Mouse (Mus musculus) heart, embryonic 14.5 days (tissue): Measurements from ENCODE around the gene Rnf4. TPM values are rescaled to one million over a fixed set of nuclear protein-coding genes. Genes with fewer than 3 reads are reported as not detected.

Experiments used
- ATAC-seq: fragments of 200-750 bp; cut with Nextera tagmentation; 2 replicates; pipeline ENCODE4 v1.8.0; 2017; ENCODE audit warnings: low read depth, moderate TSS enrichment; ENCODE audit not compliant: insufficient number of reproducible peaks, insufficient read depth, low FRiP score
- H3K27ac ChIP-seq, 2 experiments: fragments of 200-500 bp in 1 of 2; fragments of 300-500 bp in 1 of 2; sonication (generic) in 1 of 2; replicated peaks in 1 of 2; 2 replicates each; pipeline ENCODE4 v1.5.1; 2012 to 2014; ENCODE audit warnings: low read depth in 2 of 2, low read length in 2 of 2, control low read depth in 1 of 2, mild to moderate bottlenecking in 1 of 2, mixed read lengths in 1 of 2; ENCODE audit not compliant: control insufficient read depth in 1 of 2, insufficient read depth in 1 of 2
- H3K27me3 ChIP-seq: fragments of 300-500 bp; sonication (generic); 2 replicates; pipeline ENCODE4 v1.6.1; 2014; ENCODE audit warnings: mild to moderate bottlenecking, low read length, control low read depth; ENCODE audit not compliant: control insufficient read depth, insufficient read depth
- H3K36me3 ChIP-seq: fragments of 300-500 bp; sonication (generic); 2 replicates; pipeline ENCODE4 v1.6.1; 2014; ENCODE audit warnings: mild to moderate bottlenecking, control low read depth, low read length, mixed read lengths; ENCODE audit not compliant: control insufficient read depth, insufficient read depth
- H3K4me1 ChIP-seq, 2 experiments: fragments of 200-500 bp in 1 of 2; fragments of 300-500 bp in 1 of 2; sonication (generic) in 1 of 2; 2 replicates each; pipeline ENCODE4 v1.6.1; 2012 to 2014; ENCODE audit warnings: low read length in 2 of 2, control low read depth in 1 of 2, mixed read lengths in 1 of 2; ENCODE audit not compliant: control insufficient read depth in 2 of 2, insufficient read depth in 2 of 2
- H3K4me2 ChIP-seq: fragments of 300-500 bp; sonication (generic); 2 replicates; pipeline ENCODE4 v1.6.1; 2014; ENCODE audit warnings: mild to moderate bottlenecking, low read length
- H3K4me3 ChIP-seq, 2 experiments: fragments of 200-500 bp in 1 of 2; fragments of 300-500 bp in 1 of 2; sonication (generic) in 1 of 2; 2 replicates each; pipeline ENCODE4 v1.5.1; 2012 to 2014; ENCODE audit warnings: low read length in 2 of 2, mild to moderate bottlenecking in 2 of 2, control low read depth in 1 of 2, low read depth in 1 of 2, moderate library complexity in 1 of 2; ENCODE audit not compliant: control insufficient read depth in 1 of 2, insufficient read depth in 1 of 2
- H3K9ac ChIP-seq: fragments of 300-500 bp; sonication (generic); 2 replicates; pipeline ENCODE4 v1.6.1; 2014; ENCODE audit warnings: mild to moderate bottlenecking, low read length
- H3K9me3 ChIP-seq: fragments of 300-500 bp; sonication (generic); 2 replicates; pipeline ENCODE4 v1.6.1; 2016; ENCODE audit warnings: low read length, control low read depth; ENCODE audit not compliant: control insufficient read depth
- WGBS: fragments of 180-500 bp; shearing (Covaris S2); extraction: QIAGEN DNeasy Blood & Tissue Kit; methylation state at CpG from one replicate; pipeline ENCODE4 v1.1.7; 2014; 5-methylcytosine and 5-hydroxymethylcytosine counted together
- polyA plus RNA-seq: library from polyadenylated mRNA; unstranded; fragments of >200 nt; fragmentation: Nextera tagmentation; extraction: Ambion mirVana; gene quantifications from 2 replicates; pipeline ENCODE4 v1.2.1, GENCODE M21; 2014

The Rnf4 gene
- polyA plus RNA-seq, 1 experiment from 2014 or later: 116 TPM

GRCm38 (mm10) chr5:34325286-34325685, 10.8 kb upstream of the Rnf4 start:
- no peak overlapping the region for H3K4me2 ChIP-seq
- no peak overlapping the region for H3K27ac ChIP-seq
- H3K9ac ChIP-seq: no peak overlapping the region
- no peak for ATAC-seq
- peaks cover 8 to 11% of the 10 kb centered on the region in 2 experiments for H3K4me1 ChIP-seq
- H3K27me3 ChIP-seq: peaks cover 8% of the 10 kb centered on the region; the same call in 1 of the 2 replicates
- H3K36me3 ChIP-seq: no peaks in the 10 kb centered on the region
- H3K9me3 ChIP-seq: no peaks in the 10 kb centered on the region
- H3K4me3 ChIP-seq: no peak overlapping the region

- peak overlapping the region; percentile 65 for H3K4me2 ChIP-seq
- no peaks in the 10 kb centered on the region for H3K9me3 ChIP-seq
- ATAC-seq: no peak
- H3K4me1 ChIP-seq: peaks cover 8 to 11% of the 10 kb centered on the region in 2 experiments
- WGBS: 27% methylated on average over 4 of the region's 4 CpGs
- no peak overlapping the region for H3K4me3 ChIP-seq
- 0 out of 2 replicates have a peak overlapping the region, but pooled peaks have one; percentile 68 for H3K9ac ChIP-seq
- no peaks in the 10 kb centered on the region for H3K36me3 ChIP-seq
- peaks cover 8% of the 10 kb centered on the region; the same call in 1 of the 2 replicates for H3K27me3 ChIP-seq
- H3K27ac ChIP-seq: no peak overlapping the region
Observed at GRCm38 (mm10) chr5:34326249-34326691, 9.8 kb upstream of the Rnf4 start.

- Histone ChIP-seq H3K27ac (no peak overlapping the region), H3K36me3 (no peaks in the 10 kb centered on the region), H3K4me2 (peak overlapping the region; percentile 65), H3K4me1 (peaks cover 8 to 11% of the 10 kb centered on the region in 2 experiments), H3K4me3 (peak overlapping the region; percentile 34 to 35), H3K9me3 (no peaks in the 10 kb centered on the region), H3K9ac (peak overlapping the region; percentile 68), H3K27me3 (peaks cover 8% of the 10 kb centered on the region; the same call in 1 of the 2 replicates)
- no peak for ATAC-seq
- 10% methylated on average over 30 of the region's 31 CpGs for WGBS
Observed at GRCm38 (mm10) chr5:34326875-34327576, 9.1 kb upstream of the Rnf4 start.

GRCm38 (mm10) chr5:34330136-34330535, 6.0 kb upstream of the Rnf4 start:
- Histone ChIP-seq H3K9me3 (no peaks in the 10 kb centered on the region), H3K9ac (no peak overlapping the region), H3K4me2 (no peak overlapping the region), H3K27ac (no peak overlapping the region), H3K27me3 (peaks cover 8% of the 10 kb centered on the region; the same call in 1 of the 2 replicates), H3K4me1 (peaks cover 8 to 13% of the 10 kb centered on the region in 2 experiments), H3K36me3 (no peaks in the 10 kb centered on the region), H3K4me3 (no peak overlapping the region)
- ATAC-seq: no peak
- 81% methylated on average over 2 of the region's 2 CpGs for WGBS

GRCm38 (mm10) chr5:34334081-34334480, 2.0 kb upstream of the Rnf4 start:
- Histone ChIP-seq H3K4me1 (peaks cover 0 to 18% of the 10 kb centered on the region in 2 experiments; a peak in 3 of 4 replicates), H3K4me2 (no peak overlapping the region), H3K4me3 (no peak overlapping the region), H3K36me3 (peaks cover 5% of the 10 kb centered on the region), H3K27me3 (no peaks in the 10 kb centered on the region), H3K27ac (no peak overlapping the region), H3K9ac (no peak overlapping the region), H3K9me3 (no peaks in the 10 kb centered on the region)
- no peak for ATAC-seq
- 76% methylated on average over 1 of the region's 1 CpGs for WGBS

- peak; percentile 54 for ATAC-seq
- no peaks in the 10 kb centered on the region for H3K9me3 ChIP-seq
Observed at GRCm38 (mm10) chr5:34335539-34336096, 471 bp upstream of the Rnf4 start.

GRCm38 (mm10) chr5:34336775-34337450, 824 bp downstream of the Rnf4 start:
- Histone ChIP-seq H3K27ac (peak overlapping the region; percentile 81 to 96), H3K36me3 (peaks cover 5% of the 10 kb centered on the region), H3K9me3 (no peaks in the 10 kb centered on the region), H3K4me3 (peak overlapping the region; percentile 94 to 96), H3K4me2 (peak overlapping the region; percentile 84), H3K27me3 (no peaks in the 10 kb centered on the region), H3K4me1 (peaks cover 0 to 22% of the 10 kb centered on the region in 2 experiments; a peak in 3 of 4 replicates), H3K9ac (peak overlapping the region; percentile 93)
- under 1% methylated on average over 42 of the region's 42 CpGs for WGBS
- ATAC-seq: no peak

More at GRCm38 (mm10) chr5:34335539-34336096, 471 bp upstream of the Rnf4 start:
- WGBS: 2% methylated on average over 21 of the region's 21 CpGs
- H3K4me2 ChIP-seq: peak overlapping the region; percentile 89
- H3K4me1 ChIP-seq: peaks cover 0 to 22% of the 10 kb centered on the region in 2 experiments; a peak in 3 of 4 replicates
- peaks cover 5% of the 10 kb centered on the region for H3K36me3 ChIP-seq
- peak overlapping the region; percentile 93 for H3K9ac ChIP-seq
- H3K27ac ChIP-seq: peak overlapping the region; percentile 87 to 96
- H3K27me3 ChIP-seq: no peaks in the 10 kb centered on the region
- H3K4me3 ChIP-seq: peak overlapping the region; percentile 66 to 94
